Mouse (Mus musculus) G1E-ER4 (cell line): ENCODE data around the gene Slc30a1. TPM values are rescaled to one million over a fixed set of nuclear protein-coding genes. Genes with fewer than 3 reads are reported as not detected.

ENCODE experiments used
- GATA1 ChIP-seq: IDR thresholded peaks from one replicate; pipeline ENCODE4 v1.8.0; 2012; ENCODE audit warnings: low read length, inconsistent platforms
- polyA plus RNA-seq: library from polyadenylated mRNA; stranded (reverse); fragments of >175 nt; gene quantifications from 2 replicates; pipeline ENCODE4 v1.2.3, GENCODE M21; 2012

Gene Slc30a1
- polyA plus RNA-seq, result 16.8 and 17.8 TPM in 2 replicates

GRCm38 (mm10) chr1:191906571-191907430 is at the start of gene Slc30a1:
Gene Slc30a1 (plus strand): TSS chr1:191906767.
- TF ChIP-seq GATA1, result no peak

DNA sequence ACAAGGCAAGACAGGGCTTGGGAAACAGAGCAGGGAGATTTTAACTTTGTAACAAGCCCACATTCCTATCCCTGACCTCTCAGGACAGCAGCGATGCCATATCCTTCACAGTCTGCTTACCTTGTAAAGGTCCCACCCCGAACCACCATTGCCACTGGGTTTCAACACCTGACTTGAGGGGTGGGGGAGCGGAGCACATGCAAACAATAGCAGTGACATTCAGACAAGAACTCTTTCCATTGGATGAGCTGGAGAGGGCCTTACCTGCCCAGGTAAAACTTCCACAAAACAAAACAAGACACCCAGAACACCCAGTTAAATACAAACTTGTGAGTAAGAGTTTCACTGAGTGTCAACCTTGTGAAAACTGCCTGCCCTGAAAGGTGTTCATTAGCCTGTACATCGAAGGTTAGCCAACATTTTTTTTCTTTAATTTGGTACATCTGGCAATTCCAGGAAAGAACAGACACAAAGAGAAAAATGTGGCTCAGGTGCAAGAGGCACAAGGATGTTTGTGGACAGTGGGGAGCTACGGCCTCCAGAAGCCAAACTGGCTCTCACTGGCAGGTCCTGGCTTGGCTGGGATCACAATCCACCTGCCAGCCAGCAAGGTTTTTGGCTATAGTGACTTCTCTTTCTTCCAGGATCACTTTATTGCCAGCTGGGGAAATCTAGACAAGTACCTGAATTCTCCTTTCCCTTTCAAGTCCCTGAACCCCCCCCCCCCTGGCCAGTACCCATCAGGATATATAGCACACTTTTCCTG is 49.5 kb upstream of the Slc30a1 start:
- no peak for TF ChIP-seq GATA1

GRCm38 (mm10) chr1:191858136-191858535 is 48.4 kb upstream of the Slc30a1 start:
- no peak for TF ChIP-seq GATA1

DNA sequence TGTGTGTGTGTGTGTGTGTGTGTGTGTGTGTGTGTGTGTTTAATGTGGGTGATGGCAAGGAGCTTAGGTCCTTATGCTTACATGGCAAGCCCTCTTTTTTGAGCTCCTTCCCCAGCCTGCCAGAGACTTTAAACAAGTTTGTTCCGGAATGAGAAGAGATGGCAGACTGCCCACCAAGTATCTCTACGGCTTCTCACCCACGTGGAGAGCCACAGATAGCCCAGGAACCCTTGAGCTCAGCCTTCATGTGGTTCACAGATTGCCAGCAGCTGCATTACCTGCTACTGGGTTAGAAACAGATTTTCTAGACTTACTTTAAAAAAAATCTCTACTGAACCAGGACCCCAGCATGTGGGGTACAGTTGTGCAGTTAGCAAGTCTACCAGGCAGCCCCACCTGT is 46.7 kb upstream of the Slc30a1 start:
- no peak for TF ChIP-seq GATA1

DNA sequence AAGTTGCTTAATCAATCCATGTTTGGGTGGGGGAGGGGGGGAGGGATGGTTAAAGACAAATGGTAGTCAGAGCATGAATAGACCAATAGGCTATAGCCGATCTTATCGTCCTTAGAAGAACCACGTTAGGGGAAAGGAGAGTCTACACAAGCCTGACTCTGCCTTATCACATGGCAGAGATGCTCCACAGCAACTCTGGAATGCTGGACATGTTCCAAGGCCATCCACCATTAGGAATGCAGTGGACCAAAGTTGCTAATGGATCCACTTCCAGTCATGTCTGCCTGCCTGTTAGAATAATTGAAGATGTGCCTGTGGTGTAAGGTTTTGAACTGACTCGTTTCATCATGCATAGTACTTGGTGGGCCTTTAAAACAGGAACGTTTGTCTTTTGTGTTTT is 45.3 kb upstream of the Slc30a1 start:
- TF ChIP-seq GATA1, result no peak

DNA sequence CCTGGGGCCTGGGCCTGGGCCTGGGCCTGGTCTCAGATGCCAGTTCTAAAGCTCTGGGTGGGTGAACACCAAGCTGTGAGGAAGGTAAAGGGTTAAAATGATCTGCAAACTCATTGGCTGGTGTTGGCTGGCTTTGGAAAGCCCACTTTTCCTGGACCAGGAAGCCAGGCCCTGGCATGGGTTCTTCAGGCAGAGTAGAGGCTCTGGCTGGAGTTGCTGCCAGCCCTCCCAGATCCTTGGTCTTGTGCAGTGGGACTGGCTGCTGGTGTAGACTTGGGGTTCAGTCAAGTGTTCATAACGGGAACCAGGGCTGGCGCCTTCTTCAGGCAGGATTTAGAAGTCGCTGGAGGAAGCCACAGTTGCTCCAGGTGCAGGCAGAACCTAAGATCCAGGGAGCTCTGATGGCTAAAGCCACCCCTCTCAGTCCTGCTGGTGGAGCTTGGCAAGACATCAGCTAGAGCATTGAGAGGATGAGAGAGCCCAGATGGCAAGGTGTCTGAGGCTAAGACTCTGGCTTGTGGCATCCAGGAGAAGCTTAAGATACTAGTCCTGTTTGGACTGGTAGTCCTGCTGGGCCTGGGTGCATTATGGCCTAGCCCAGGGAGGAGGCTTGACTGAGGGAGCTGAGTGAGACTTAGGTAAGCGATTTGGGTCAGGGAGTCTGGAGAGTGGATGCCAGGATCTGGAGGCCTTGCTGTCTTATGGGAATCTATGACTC is 42.6 kb upstream of the Slc30a1 start:
- no peak for TF ChIP-seq GATA1

DNA sequence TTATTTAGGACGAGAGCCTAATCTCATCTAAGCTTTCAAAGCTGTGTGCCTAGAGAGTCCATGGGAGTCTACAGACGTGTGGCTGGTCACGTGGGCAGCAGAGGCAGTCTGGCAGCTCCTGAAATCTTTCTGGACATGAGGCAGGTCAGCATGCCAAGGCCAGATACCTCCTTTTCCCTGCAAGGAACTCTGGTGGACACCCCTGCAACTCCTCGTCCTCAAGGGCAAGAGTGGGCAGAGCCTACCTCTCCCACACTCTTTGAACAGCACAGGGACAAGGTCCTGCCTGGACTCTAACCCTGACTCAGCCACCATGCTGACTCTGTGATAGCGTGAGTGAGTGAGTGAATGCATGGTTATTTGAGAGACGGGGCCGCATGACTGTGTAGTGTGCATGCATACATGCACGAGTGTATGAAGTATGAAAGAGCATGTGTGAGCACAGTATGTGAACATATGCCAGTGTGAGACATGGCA is 42.0 kb upstream of the Slc30a1 start:
- no peak for TF ChIP-seq GATA1

DNA sequence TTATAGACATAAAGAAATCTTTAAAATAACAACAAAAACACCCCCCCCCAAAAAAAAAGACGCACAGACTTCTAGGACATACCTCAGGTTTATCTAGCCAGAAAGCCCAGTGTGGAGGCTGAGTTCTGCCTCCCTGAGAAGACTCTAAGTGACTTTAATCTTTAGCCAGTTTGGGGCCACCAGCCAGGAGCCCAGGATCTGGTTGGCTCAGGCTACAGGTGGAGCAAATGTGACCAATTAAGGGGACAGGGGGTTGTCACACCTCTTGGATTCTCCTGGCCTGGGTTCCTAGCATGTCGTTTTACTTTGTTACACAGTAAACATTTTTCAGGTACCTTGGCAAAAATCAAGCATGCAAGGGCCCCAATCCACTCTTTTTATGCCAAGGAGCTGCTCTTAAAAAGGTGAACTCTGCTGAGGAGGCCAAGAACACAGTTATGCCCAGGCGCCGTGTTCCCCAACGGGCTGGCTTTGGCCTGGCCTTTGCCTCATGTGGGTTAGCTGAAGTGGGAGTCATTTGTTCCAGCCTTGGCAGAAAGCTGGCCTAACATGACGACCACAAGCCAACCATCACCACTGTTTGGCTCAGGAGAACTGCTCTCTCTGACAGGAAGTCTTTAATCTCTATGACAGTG is 34.4 kb upstream of the Slc30a1 start:
- no peak for TF ChIP-seq GATA1

GRCm38 (mm10) chr1:191875006-191875405 is 31.6 kb upstream of the Slc30a1 start:
- TF ChIP-seq GATA1, result peak; percentile 46

DNA sequence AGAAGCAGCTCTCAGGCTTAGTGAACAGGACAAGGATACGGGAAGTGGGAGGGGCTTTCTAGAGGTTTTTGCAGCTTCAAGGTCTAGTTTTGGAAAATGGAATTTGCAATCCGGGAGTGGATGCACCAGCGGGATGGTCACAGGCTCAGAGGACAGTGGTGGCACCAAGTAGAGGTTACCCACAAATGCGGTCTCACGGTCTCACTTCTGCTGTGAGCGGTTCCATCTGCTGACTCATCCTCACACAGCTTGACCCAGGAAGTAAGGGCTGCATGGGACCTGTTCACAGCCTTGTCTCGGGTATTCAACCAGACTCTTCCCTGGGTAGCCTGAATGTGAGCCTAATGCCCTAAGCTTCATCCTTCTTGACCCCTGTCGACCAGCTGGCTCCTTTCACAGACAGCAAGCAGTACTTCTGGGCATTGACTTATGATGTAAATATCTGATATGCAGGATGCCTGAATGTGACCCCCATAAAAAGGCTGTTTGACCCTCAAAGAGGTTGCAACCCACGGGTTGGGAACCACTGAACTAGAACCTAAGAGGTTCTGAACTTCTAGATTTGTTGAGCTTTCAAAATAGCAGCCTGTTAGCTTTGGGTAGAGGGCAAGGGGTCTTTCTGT is 30.8 kb upstream of the Slc30a1 start:
- no peak for TF ChIP-seq GATA1

DNA sequence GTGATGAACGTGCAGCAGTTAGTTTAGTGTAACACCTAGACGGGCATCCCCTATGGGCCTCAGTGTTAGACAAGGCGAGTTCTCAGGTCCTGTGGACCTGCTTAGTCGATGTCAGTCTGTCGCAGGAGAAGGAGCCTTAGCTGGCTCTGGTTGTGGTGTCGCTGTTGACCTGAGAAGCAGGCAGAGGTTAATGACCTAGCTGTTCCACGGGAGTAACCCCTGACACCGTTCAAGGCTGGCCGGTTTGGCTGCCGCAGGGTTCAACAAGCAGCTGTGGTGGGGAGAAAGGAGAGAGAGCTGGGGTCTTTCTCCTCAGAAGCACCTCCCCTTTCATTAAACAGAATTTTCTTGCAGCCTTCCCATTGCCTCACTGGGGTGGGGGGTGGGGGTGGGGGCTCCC is 28.9 kb upstream of the Slc30a1 start:
- no peak for TF ChIP-seq GATA1

- TF ChIP-seq GATA1, result no peak
Observed at GRCm38 (mm10) chr1:191878518-191878921, 28.0 kb upstream of the Slc30a1 start.

- no peak for TF ChIP-seq GATA1
Observed at GRCm38 (mm10) chr1:191880247-191880646, 26.3 kb upstream of the Slc30a1 start.

- TF ChIP-seq GATA1, result no peak
Observed at GRCm38 (mm10) chr1:191880921-191881609, 25.5 kb upstream of the Slc30a1 start.

GRCm38 (mm10) chr1:191881663-191882062 is 24.9 kb upstream of the Slc30a1 start:
- no peak for TF ChIP-seq GATA1
